Mouse (Mus musculus) thymus, postnatal 10 days (tissue): ENCODE data around the gene Diaph2.
"Not testable (repeated sequence)": the region's sequence is repeated elsewhere in the genome, so short reads cannot be mapped to it uniquely, and the experiment has no call there.

Experiments used
- DNase-seq, 2 experiments: peaks; one replicate each; pipeline ENCODE4 v3.0.0; 2021; ENCODE audit warnings: low spot score in 2 of 2

Diaph2 gene

DNA sequence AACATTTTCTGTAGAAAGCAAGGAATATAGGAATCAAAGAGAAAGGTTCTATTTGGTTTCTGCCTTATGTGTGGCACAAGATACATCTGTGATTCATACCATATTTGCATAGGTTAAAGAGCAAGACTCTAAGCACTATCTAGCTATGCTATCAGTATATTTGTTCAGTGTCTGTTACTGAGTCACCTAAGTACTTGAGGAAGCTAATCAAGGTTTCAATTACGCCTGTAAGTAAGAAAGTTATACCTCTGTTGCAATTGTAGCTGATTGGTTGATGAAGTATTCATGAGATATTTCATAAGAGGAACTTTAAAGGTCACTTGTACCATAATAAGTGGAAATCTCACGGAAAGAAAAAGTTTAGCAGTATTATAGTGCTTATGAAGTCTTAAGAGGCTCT, 531.9 kb downstream of the Diaph2 start:
- DNase-seq, result no peak

- no peak for DNase-seq
Observed at GRCm38 (mm10) chrX:130287032-130287431, 537.5 kb downstream of the Diaph2 start.

DNA sequence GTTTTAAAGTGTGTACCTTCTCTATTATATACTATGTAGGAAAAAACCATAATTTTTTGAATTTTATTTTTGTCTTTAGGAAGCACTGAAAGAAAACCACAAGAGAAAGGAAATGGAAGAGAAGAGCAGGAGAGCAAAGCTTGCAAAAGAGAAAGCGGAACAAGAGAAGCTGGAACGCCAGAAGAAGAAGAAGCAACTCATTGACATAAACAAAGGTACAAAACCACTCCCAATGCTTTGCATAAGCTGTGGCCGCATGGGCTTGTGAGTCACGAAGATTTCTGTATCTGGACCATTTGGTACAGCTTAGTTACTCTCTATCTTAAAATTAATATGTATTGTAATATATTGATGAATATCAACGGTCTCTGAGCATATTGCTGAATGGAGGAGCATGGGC, 540.2 kb downstream of the Diaph2 start:
- DNase-seq, result no peak

GRCm38 (mm10) chrX:130350808-130351435, 601.4 kb downstream of the Diaph2 start:
- DNase-seq, result no peak

GRCm38 (mm10) chrX:130351480-130351879, 601.9 kb downstream of the Diaph2 start:
- DNase-seq, result no peak

- no peak for DNase-seq
Observed at GRCm38 (mm10) chrX:130393508-130394145, 644.1 kb downstream of the Diaph2 start.

- DNase-seq, result no peak
Observed at GRCm38 (mm10) chrX:130403214-130403613, 653.7 kb downstream of the Diaph2 start.

GRCm38 (mm10) chrX:130407471-130407870, 657.9 kb downstream of the Diaph2 start:
- not testable (repeated sequence) for DNase-seq

GRCm38 (mm10) chrX:130408985-130409384, 659.4 kb downstream of the Diaph2 start:
- no peak for DNase-seq

DNA sequence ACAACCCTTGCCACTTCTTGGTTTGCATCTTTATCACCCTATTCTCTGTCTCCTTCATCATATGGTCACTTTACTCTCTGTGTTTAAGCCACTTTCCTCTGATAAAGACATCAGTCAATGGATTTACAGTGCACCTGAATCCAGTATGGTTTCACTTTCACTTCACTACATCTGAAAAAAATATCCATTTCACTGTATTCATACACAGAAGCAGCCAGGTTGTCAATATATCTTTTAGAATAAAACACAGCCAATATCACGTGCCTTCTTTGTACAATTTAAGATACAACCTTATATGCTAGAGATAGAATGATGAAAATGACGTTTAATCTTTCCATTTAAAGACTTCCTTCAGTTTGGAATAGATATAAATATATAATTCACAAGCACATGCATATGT, 673.6 kb downstream of the Diaph2 start:
- DNase-seq, result no peak

GRCm38 (mm10) chrX:130451822-130452487, 702.4 kb downstream of the Diaph2 start:
- no peak for DNase-seq

DNA sequence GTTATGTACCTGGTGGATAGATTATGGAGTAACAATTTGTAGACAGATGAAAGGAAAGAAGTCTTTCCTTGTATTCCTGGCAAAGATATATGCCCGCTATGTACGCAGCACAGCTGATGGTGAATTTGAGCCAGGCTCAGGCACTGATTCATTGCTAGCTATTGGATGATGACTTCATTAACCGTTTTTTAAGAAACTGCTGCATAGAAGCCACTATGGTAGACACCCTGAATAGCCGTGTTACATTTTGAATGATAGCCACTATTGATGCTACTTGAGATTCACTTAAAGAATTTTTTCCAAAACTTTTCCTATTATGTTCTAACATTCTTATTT, 702.9 kb downstream of the Diaph2 start:
- DNase-seq, result no peak

GRCm38 (mm10) chrX:130473133-130473532, 723.6 kb downstream of the Diaph2 start:
- DNase-seq, result no peak

GRCm38 (mm10) chrX:130480877-130481276, 731.3 kb downstream of the Diaph2 start:
- no peak for DNase-seq

- no peak for DNase-seq
Observed at GRCm38 (mm10) chrX:130502680-130503464, 753.3 kb downstream of the Diaph2 start.

DNA sequence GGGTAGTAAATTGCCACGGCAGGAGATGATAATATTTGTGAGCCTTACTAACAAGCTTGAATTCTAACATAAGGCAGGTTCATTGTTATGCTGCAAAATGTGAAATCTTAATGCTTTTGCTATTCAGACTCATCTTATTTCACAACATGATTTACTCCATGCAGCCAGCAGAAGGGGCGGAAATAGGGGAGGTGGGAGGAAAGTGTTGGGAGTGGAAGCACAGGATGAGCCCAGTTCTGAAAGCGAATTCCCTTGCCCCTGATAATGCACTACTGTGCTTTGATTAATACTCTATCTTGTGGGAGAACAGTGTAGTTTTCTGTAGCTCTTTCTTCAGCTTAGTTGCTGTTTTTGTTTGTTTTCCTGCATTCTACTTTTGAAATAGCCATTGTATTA, 753.9 kb downstream of the Diaph2 start:
- DNase-seq, result no peak

DNA sequence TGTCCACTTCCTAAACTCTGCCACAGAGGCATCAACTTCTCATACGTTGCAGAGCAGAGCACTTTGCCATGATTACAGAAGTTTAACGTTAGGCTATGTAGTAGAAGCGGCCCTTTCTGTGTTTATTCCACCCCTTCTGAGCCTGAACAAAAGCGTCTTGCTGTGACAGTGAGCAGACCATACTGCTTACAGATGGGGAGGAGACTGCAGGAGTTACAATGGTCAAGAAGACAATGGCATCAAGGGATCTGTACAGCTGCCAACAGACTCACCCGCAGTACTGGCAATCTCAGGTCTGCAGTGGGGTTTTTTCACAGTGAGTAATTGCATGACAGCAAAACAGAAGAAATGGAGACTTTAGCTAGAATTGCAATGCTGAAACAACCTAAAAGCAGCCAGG, 756.1 kb downstream of the Diaph2 start:
- no peak for DNase-seq
